Mouse (Mus musculus): ENCODE results near the gene Zer1. TPM values are rescaled to one million over a fixed set of nuclear protein-coding genes. Genes with fewer than 3 reads are reported as not detected.
A peak's percentile ranks its signal among the peaks of the same experiment; 100 is the strongest.

The Zer1 gene
- polyA plus RNA-seq, 1 experiment = 7.2 TPM

GRCm38 (mm10) chr2:30084113-30084512 is 40.3 kb downstream of the Zer1 start:
- Histone ChIP-seq H3K36me3 (ENCODE audit: control insufficient read depth, insufficient read depth) (no peaks in the 10 kb centered on the region), H3ac (ENCODE audit: control insufficient read depth, insufficient read length, low read depth) (no peak overlapping the region), H3K79me3 (ENCODE audit: low read depth) (no peaks in the 10 kb centered on the region), H3K4me3 (ENCODE audit: insufficient read depth, poor library complexity, severe bottlenecking) (no peak overlapping the region), H3K79me2 (ENCODE audit: control insufficient read depth, insufficient read depth) (no peaks in the 10 kb centered on the region), H3K27me3 (ENCODE audit: control insufficient read depth, insufficient read depth, insufficient read length) (no peaks in the 10 kb centered on the region)
- no peak for TF ChIP-seq CTCF (IDR thresholded peaks at IDR 0.05; ENCODE audit: control insufficient read depth, insufficient read depth, insufficient read length)
- TF ChIP-seq CEBPB (IDR thresholded peaks at IDR 0.05; ENCODE audit: low read depth) = no peak
- no peak for TF ChIP-seq USF1 (IDR thresholded peaks at IDR 0.05; ENCODE audit: low read depth)
- TF ChIP-seq MYOD1 (IDR thresholded peaks at IDR 0.05; ENCODE audit: control insufficient read depth, insufficient read length, low read depth) = no peak
- TF ChIP-seq FOSL1 (IDR thresholded peaks at IDR 0.05; ENCODE audit: insufficient read depth, low read length, poor library complexity, severe bottlenecking) = no peak
- TF ChIP-seq MYOG (IDR thresholded peaks at IDR 0.05; ENCODE audit: control insufficient read depth, extremely low read depth, insufficient read length) = no peak
- TF ChIP-seq MAX (IDR thresholded peaks at IDR 0.05) = no peak

- Histone ChIP-seq H3K79me3 (ENCODE audit: low read depth) (no peaks in the 10 kb centered on the region), H3K79me2 (ENCODE audit: control insufficient read depth, insufficient read depth) (no peaks in the 10 kb centered on the region), H3K4me3 (ENCODE audit: insufficient read depth, poor library complexity, severe bottlenecking) (no peak overlapping the region), H3K36me3 (ENCODE audit: control insufficient read depth, insufficient read depth) (no peaks in the 10 kb centered on the region), H3ac (ENCODE audit: control insufficient read depth, insufficient read length, low read depth) (no peak overlapping the region), H3K27me3 (ENCODE audit: control insufficient read depth, insufficient read depth, insufficient read length) (no peaks in the 10 kb centered on the region)
- TF ChIP-seq MYOD1 (IDR thresholded peaks at IDR 0.05; ENCODE audit: control insufficient read depth, insufficient read length, low read depth) = no peak
- no peak for TF ChIP-seq USF1 (IDR thresholded peaks at IDR 0.05; ENCODE audit: low read depth)
- TF ChIP-seq CTCF (IDR thresholded peaks at IDR 0.05; ENCODE audit: control insufficient read depth, insufficient read depth, insufficient read length) = no peak
- no peak for TF ChIP-seq MAX (IDR thresholded peaks at IDR 0.05)
- no peak for TF ChIP-seq FOSL1 (IDR thresholded peaks at IDR 0.05; ENCODE audit: insufficient read depth, low read length, poor library complexity, severe bottlenecking)
- no peak for TF ChIP-seq MYOG (IDR thresholded peaks at IDR 0.05; ENCODE audit: control insufficient read depth, extremely low read depth, insufficient read length)
- no peak for TF ChIP-seq CEBPB (IDR thresholded peaks at IDR 0.05; ENCODE audit: low read depth)
These were observed 44.1 kb downstream of the Zer1 start for GRCm38 (mm10) chr2:30080181-30080800.

GRCm38 (mm10) chr2:30078760-30079159 is 45.6 kb downstream of the Zer1 start:
- TF ChIP-seq MYOG (IDR thresholded peaks at IDR 0.05; ENCODE audit: control insufficient read depth, extremely low read depth, insufficient read length) (no peak), USF1 (IDR thresholded peaks at IDR 0.05; ENCODE audit: low read depth) (no peak), MAX (IDR thresholded peaks at IDR 0.05) (no peak), CTCF (IDR thresholded peaks at IDR 0.05; ENCODE audit: control insufficient read depth, insufficient read depth, insufficient read length) (no peak), MYOD1 (IDR thresholded peaks at IDR 0.05; ENCODE audit: control insufficient read depth, insufficient read length, low read depth) (no peak), CEBPB (IDR thresholded peaks at IDR 0.05; ENCODE audit: low read depth) (no peak), FOSL1 (IDR thresholded peaks at IDR 0.05; ENCODE audit: insufficient read depth, low read length, poor library complexity, severe bottlenecking) (no peak)
- Histone ChIP-seq H3K4me3 (ENCODE audit: insufficient read depth, poor library complexity, severe bottlenecking) (no peak overlapping the region), H3ac (ENCODE audit: control insufficient read depth, insufficient read length, low read depth) (no peak overlapping the region), H3K27me3 (ENCODE audit: control insufficient read depth, insufficient read depth, insufficient read length) (no peaks in the 10 kb centered on the region), H3K79me2 (ENCODE audit: control insufficient read depth, insufficient read depth) (no peaks in the 10 kb centered on the region), H3K36me3 (ENCODE audit: control insufficient read depth, insufficient read depth) (peaks cover 10% of the 10 kb centered on the region), H3K79me3 (ENCODE audit: low read depth) (no peaks in the 10 kb centered on the region)

GRCm38 (mm10) chr2:30078349-30078712 is 46.1 kb downstream of the Zer1 start:
- H3K27me3 ChIP-seq (ENCODE audit: control insufficient read depth, insufficient read depth, insufficient read length) = no peaks in the 10 kb centered on the region
- H3ac ChIP-seq (ENCODE audit: control insufficient read depth, insufficient read length, low read depth) = peak overlapping the region; percentile 1
- no peaks in the 10 kb centered on the region for H3K79me3 ChIP-seq (ENCODE audit: low read depth)
- H3K36me3 ChIP-seq (ENCODE audit: control insufficient read depth, insufficient read depth) = peaks cover 14% of the 10 kb centered on the region
- peaks cover 1% of the 10 kb centered on the region for H3K79me2 ChIP-seq (ENCODE audit: control insufficient read depth, insufficient read depth)
- TF ChIP-seq MAX (IDR thresholded peaks at IDR 0.05) = no peak
- no peak for TF ChIP-seq USF1 (IDR thresholded peaks at IDR 0.05; ENCODE audit: low read depth)
- H3K4me3 ChIP-seq (ENCODE audit: insufficient read depth, poor library complexity, severe bottlenecking) = peak overlapping the region; percentile 56

- Histone ChIP-seq H3K79me3 (ENCODE audit: low read depth) (no peaks in the 10 kb centered on the region), H3ac (ENCODE audit: control insufficient read depth, insufficient read length, low read depth) (peak within 1 kb of the TSS; percentile 53), H3K4me3 (ENCODE audit: insufficient read depth, poor library complexity, severe bottlenecking) (peak within 1 kb of the TSS; percentile 56), H3K79me2 (ENCODE audit: control insufficient read depth, insufficient read depth) (peaks cover 7% of the 10 kb centered on the region), H3K27me3 (ENCODE audit: control insufficient read depth, insufficient read depth, insufficient read length) (no peaks in the 10 kb centered on the region), H3K36me3 (ENCODE audit: control insufficient read depth, insufficient read depth) (peaks cover 20% of the 10 kb centered on the region)
- TF ChIP-seq MAX (IDR thresholded peaks at IDR 0.05) (peak; percentile 92), MYOD1 (IDR thresholded peaks at IDR 0.05; ENCODE audit: control insufficient read depth, insufficient read length, low read depth) (no peak), CTCF (IDR thresholded peaks at IDR 0.05; ENCODE audit: control insufficient read depth, insufficient read depth, insufficient read length) (peak; percentile 100), CEBPB (IDR thresholded peaks at IDR 0.05; ENCODE audit: low read depth) (peak; percentile 57)
These were observed 46.7 kb downstream of the Zer1 start, which contains the start of gene Pkn3 for GRCm38 (mm10) chr2:30077502-30078348. Gene Pkn3, plus strand, starts transcription at chr2:30077684.

Data from C2C12 (cell line).